Mouse (Mus musculus) left cerebral cortex, adult 8-10 months (tissue): ENCODE measurements at regions not wholly inside any gene's neighbourhood (a gene's known extent, or its start where the extent isn't known, plus 50 kb on each side); places are given as distances from the start of the nearest gene placed in this dataset.
"Not testable (repeated sequence)": the region's sequence is repeated elsewhere in the genome, so short reads cannot be mapped to it uniquely, and the experiment has no call there.

Experiments used
- DNase-seq, 2 experiments: peaks; one replicate each; pipeline ENCODE4 v3.0.0; 2022; ENCODE audit warnings: low spot score in 2 of 2

- DNase-seq, result no peak
Measured at GRCm38 (mm10) chr3:6886200-6887052, 266.2 kb upstream of the 1700008P02Rik start.

DNA sequence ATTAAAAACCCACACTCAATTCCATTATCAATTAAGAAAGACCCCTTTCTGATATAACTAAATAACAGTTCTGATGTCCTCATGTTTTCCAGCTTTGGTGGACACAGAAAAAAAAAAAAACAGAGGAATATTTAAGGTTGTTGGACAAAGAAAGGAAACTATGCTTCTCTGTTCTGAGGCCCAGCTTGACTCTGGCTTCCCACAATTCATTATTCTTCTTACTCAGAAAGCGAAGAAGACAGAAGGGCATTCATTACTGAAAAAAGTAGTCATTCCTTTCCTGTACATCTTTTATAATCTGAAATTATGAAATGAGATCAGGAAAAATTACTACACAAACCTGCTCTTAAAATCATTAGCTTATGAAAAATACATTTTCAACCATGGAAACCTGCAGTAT is 263.2 kb upstream of the 1700008P02Rik start:
- DNase-seq, result no peak

DNA sequence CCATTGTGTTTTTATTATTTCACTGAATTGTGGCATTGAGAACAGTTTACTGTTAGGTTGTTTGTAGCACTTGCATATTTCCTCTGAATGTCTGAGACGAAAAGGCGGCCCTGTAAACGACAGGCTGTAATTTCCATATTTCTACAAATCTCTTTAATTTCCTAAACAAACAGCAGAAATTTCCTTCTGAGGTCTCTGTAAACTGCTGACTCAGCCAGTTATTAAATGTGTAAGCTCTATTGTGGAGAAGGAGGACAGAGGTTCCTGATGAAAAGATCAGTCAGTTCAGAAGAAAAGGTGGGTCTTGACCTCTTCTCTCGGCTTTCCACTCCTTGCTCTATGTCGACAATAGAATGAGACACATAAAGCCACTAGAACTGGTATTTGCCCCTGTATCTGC is 256.0 kb upstream of the 1700008P02Rik start:
- DNase-seq, result no peak

GRCm38 (mm10) chr3:6872170-6872569 is 251.9 kb upstream of the 1700008P02Rik start:
- DNase-seq, result no peak

DNA sequence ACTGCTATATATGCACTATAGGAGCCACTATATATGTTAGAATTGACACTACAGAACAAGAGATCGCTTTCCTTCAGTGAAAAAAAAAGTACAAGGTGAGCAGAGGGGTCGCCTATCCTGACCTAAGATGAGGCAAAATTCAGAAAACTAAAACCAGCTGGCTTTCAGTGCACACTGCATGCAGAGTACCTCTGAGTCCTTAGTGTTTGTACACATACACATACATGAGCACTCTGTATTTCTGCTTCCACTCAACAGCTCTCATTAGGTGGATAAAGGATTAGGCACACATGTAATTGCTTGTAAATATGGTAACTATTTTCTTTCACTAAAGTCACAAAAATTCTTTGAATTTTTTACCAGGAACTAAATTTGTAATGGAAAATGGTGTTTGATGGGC is 251.5 kb upstream of the 1700008P02Rik start:
- DNase-seq, result no peak

- DNase-seq, result no peak
Measured at GRCm38 (mm10) chr3:6866148-6866483, 245.9 kb upstream of the 1700008P02Rik start.

DNA sequence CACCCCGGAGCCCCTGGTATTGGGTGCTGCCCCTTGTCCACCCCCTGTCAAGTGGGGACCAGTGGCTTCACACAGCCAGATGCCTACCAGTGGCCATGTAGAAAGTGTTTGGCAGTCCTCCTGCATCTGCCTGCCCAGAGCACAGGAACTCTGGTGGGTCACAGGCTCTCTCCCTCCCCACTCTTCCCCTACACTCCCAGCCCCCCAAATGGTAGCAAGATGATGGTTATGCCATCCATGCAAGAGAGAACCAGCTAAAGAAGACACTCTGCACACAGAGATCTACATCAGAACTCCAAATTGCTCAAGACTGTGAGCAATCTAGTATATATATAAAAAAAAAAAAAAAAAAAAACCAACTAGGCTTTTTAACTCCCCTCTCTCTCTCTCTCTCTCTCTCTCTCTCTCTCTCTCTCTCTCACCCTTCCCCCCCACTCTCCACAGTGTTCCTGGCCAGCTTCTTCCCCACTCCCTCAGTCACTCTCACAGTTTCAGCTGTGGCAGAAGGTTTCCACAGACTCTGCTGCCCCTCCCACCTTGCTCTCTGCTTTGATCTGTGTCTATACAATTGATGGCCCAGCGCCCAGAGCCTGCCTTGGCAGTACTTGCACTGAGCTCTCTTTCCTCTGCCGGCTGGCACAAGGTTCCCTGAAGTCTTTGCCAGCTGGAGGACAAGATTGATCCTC is 245.4 kb upstream of the 1700008P02Rik start:
- DNase-seq, result peak in 1 of 2 experiments; percentile 63

- no peak for DNase-seq
Measured at GRCm38 (mm10) chr3:6859866-6860180, 239.6 kb upstream of the 1700008P02Rik start.

GRCm38 (mm10) chr3:6858982-6859865 is 239.0 kb upstream of the 1700008P02Rik start:
- DNase-seq, result no peak

DNA sequence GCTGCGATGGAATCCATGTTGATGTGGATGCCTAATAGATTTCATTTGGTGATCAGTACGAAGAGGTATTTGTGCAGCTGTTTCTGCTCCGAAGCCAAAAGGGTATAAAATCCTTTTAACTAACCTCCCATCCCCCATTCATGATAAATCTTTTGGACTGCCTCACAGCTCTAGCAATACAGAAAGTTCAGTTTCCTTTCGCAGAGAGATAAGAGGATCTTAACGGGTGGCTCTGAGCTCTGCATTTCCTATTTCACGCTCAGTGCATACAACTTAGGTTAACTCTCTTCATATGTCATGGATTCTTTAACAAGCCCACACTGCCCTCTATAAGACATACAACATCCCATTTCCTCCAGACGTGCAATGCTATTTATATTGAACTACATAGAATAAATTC is 199.1 kb upstream of the 1700008P02Rik start:
- DNase-seq, result no peak

GRCm38 (mm10) chr3:6812346-6812745 is 192.1 kb upstream of the 1700008P02Rik start:
- DNase-seq, result no peak

DNA sequence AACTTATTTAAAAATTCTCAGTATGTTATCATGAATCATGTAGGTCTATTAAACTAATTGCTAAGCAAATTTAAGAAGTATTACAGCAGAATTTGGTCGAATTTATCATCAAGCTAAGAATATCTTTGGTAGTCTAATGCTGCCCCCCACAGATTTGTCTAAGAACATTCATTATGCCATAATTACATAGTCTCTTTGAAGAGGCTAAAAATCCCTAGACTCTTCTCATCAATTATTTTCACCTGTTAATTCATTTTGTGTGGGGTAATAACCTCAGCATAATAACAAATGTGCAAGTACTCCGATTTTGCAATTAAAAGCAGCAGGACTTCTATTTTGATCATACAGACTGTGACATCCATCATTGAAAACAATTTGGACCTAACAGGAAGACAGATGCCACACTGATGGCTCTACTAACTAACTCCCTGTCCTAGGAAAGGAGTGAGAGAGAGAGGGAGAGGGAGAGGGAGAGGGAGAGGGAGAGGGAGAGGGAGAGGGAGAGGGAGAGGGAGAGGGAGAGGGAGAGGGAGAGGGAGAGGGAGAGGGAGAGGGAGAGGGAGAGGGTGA is 189.2 kb upstream of the 1700008P02Rik start:
- no peak for DNase-seq

DNA sequence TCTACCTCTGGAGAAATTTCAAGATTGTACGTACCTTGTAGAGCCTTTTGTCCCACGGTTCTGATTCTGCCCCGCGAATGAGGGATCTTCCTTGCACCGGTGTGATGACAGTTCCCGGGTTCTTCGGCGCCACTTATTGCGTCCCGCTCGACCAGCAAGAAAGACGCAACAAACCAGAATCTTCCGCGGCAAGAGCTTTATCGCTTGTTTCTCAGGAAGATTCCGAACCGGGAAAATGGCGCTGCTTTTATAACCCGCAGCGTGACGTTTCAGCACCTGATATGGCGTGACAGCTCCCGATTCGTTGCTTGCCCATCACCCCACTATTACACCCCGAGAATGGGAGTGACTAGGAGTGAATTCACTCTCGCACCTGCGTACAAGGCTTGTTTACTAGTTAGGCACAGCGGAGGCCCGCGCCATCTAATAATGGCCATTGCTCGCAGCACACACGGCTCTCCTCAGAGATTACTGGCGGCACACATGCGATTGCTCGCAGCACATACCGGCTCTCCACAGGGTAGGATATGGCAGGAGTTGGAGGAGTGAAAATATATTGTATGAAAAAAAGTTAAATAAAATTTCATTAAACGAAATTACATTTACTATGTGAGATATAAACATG is 180.0 kb upstream of the 1700008P02Rik start:
- not testable (repeated sequence) for DNase-seq

GRCm38 (mm10) chr3:6768506-6768905 is 148.3 kb upstream of the 1700008P02Rik start:
- DNase-seq, result no peak

DNA sequence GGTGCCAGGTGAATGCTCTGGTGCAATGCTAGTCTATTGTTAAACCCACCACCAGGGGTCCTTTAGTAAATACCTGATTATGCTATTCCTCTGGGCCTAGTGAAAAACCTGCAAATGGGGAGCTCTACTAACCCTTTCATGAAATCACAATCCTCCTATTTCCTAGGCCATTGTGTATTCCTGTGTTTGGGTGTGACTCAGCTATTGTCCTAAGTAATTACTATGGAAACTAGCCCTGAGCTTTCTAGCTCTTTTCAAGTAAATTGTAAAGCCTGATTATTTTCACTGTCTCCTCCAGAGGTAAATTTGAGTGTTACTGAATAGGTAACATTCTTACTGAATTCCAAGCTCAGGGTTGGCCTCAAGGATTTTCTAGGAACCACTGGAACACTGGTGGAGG is 147.8 kb upstream of the 1700008P02Rik start:
- not testable (repeated sequence) for DNase-seq

DNA sequence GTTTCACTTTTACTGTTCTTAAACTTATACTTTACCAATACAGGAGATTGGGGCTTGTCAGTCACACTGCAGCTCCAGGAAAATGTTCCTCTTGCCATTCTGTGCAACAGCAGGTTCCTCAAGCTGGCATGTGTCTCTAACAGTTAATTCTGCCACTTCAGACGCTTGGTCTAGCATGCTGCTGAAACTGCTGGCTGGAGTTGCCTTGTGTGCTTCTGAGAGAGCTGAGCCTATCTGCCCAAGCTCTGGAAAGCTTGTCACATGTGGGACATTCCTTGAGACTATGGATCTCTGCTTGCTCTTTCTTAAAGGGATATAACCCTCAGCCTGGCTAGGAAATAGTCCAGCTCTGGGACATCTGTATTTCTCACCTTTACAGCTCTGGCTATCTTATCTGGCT is 138.9 kb upstream of the 1700008P02Rik start:
- DNase-seq, result no peak

GRCm38 (mm10) chr3:6757562-6757961 is 137.3 kb upstream of the 1700008P02Rik start:
- DNase-seq, result no peak

DNA sequence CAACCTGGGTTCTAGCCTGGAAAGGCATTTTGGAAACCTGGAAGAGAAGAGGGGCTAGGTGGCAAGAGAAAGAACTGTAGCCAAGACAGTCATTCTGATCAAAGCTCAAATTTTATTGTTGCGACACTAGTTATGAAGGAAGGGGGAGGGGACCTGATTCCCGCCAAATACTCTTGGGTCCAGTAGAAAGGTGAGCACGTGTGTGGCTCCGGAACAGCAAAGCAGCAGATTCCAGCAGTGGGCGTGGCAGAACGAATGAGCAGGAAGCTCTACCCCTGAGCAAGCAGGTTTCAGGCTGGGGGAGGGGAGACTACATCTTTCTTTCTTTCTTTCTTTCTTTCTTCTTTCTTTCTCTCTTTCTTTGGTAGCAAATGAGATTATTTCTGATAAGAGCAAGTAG is 130.5 kb upstream of the 1700008P02Rik start:
- not testable (repeated sequence) for DNase-seq

DNA sequence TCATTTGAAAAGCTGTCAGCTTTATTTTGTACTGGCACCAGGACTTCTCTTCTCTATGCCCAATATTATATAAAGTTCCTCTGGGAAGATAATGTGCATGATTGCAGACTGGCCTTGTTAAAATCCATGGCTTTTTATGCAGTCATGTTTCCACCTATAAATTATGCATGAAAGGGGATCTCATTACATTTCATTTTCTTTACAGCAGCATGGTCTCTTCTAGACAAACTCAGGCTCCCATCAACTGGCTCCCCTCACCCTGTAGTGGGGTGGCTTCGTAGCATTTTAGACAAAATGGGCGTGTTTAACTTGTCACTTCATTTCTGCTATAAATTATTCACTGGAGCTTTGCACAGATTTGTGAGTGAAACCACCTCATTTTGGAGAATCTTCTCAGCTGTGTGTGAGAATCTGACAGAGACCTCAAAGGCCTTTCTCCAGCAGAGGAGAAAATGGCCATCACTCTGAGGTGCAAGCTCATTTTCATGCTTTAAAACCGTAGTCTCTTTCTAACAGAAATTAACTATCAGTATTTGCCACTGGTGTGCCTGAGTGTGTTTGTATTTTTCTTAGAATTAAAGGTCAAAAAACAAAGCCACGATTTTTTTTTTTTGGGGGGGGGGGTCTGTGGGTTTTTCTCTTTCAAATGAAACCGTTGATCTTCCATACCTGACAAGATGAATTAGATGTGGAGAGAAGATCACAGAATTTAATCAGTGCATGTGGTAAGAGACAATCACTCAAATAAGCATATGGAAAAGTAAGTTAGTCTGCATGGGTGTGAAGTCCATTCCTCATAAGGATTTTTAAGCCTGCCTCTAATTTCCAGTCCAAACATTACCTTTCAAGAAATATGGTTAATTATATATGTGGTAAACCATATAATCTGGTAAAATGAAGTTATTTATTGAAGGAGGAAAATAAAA is 111.4 kb upstream of the 1700008P02Rik start:
- no peak for DNase-seq

DNA sequence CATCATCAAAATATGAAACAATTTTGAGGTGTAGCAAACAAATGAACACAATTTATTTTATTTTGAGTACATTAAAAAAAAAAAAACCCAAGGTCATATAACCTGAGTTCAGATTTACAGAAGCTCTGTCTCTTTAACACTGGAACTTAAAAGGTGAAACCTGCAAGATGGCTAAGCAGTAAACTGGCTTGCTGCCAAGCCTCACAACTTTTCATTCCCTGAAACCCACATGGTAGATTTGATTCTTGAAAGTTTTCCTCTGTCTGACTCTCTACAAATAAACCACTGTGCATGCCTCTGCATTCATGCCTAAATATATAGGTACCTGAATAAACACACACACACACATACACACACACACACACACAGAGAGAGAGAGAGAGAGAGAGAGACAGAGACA is 109.8 kb upstream of the 1700008P02Rik start:
- no peak for DNase-seq
